Mouse (Mus musculus): ENCODE measurements at regions not wholly inside any gene's neighbourhood (a gene's known extent, or its start where the extent isn't known, plus 50 kb on each side); places are given as distances from the start of the nearest gene placed in this dataset.

DNA sequence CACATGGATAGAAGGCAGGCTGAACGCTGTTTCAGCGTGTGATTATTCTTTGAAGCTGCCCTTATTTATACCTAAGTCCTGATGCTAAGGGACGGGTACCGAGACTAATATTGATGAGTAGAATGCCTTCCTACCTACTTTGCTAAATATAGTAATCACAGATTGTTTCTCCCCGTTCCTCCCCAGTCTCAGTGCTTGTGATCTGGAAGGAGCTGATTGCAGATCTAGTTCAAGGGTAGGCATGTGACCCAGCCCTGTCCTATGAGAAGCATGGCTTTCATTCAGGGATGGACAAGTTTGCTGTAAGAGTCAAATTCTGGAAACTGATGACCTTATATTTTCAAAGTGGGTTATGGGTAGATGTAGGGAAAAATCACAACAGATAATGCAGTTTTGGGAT, 67.7 kb upstream of the Eif4g2 start:
- H3K27me3 ChIP-seq (replicated peaks), result no peaks in the 10 kb centered on the region
- no peak for ATAC-seq (ENCODE audit: insufficient number of reproducible peaks, low FRiP score)

DNA sequence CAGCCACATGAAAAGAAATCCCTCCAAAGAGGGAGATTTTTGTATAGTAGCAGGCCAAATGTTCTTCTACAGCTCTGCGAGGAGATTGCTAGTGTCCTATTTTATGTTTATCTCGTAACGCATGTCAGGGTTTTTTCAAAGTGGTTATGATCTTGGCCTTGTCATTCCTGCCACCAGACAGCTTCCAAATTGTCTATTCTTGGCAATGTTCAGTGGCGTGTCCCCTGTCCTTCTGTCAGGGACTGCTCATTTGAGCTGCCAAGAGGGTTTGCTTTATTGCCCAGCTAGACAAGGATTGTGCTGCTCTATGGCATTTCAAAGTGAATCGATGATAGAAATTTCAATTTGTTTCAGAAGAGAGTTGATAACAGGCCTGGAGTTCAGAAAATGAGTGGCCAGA, 67.3 kb upstream of the Eif4g2 start:
- WGBS, result 49% methylated on average over 5 of the region's 5 CpGs

More for the DNA sequence above, 67.7 kb upstream of the Eif4g2 start:
- Histone ChIP-seq H3K4me3 (no peak overlapping the region), H3K4me1 (replicated peaks) (peaks cover 18% of the 10 kb centered on the region), H3K36me3 (no peaks in the 10 kb centered on the region), H3K4me2 (no peak overlapping the region), H3K9ac (no peak overlapping the region), H3K9me3 (replicated peaks) (no peaks in the 10 kb centered on the region), H3K27ac (ENCODE audit: poor library complexity, severe bottlenecking) (peak overlapping the region; percentile 49)
- WGBS, result 68% methylated on average over 5 of the region's 5 CpGs

DNA sequence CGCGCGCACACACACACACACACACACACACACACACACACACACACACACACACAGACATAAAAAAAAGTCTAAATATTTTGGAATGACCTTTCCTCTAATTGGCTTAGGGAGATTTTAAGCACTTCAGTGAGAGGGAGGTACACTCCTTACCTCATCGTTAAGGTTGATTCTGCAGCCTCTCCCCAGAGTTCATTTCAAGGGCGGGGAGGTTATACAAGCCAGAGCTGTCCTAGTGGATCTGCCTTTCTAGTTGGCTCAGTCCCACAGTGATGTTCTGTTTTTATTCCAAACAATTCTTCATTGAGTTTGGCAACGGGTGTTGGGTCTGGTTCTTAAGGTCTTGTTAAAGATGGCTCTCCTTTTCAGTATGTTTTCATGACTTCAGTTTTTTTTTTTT, 64.8 kb upstream of the Eif4g2 start:
- ATAC-seq (ENCODE audit: insufficient number of reproducible peaks, low FRiP score), result no peak
- H3K27me3 ChIP-seq (replicated peaks), result no peaks in the 10 kb centered on the region
- H3K9ac ChIP-seq, result no peak overlapping the region
- no peak overlapping the region for H3K4me3 ChIP-seq
- no peaks in the 10 kb centered on the region for H3K36me3 ChIP-seq
- 81% methylated on average over 6 of the region's 6 CpGs for WGBS
- peaks cover 18% of the 10 kb centered on the region for H3K4me1 ChIP-seq (replicated peaks)
- no peak overlapping the region for H3K27ac ChIP-seq (ENCODE audit: poor library complexity, severe bottlenecking)
- H3K4me2 ChIP-seq, result no peak overlapping the region
- no peaks in the 10 kb centered on the region for H3K9me3 ChIP-seq (replicated peaks)

More for the DNA sequence above, 67.3 kb upstream of the Eif4g2 start:
- no peak overlapping the region for H3K9ac ChIP-seq
- H3K27ac ChIP-seq (ENCODE audit: poor library complexity, severe bottlenecking), result peak overlapping the region; percentile 49
- no peak for ATAC-seq (ENCODE audit: insufficient number of reproducible peaks, low FRiP score)
- H3K27me3 ChIP-seq (replicated peaks), result no peaks in the 10 kb centered on the region
- H3K4me3 ChIP-seq, result no peak overlapping the region
- H3K4me2 ChIP-seq, result no peak overlapping the region
- no peaks in the 10 kb centered on the region for H3K36me3 ChIP-seq
- H3K4me1 ChIP-seq (replicated peaks), result peaks cover 18% of the 10 kb centered on the region
- no peaks in the 10 kb centered on the region for H3K9me3 ChIP-seq (replicated peaks)

DNA sequence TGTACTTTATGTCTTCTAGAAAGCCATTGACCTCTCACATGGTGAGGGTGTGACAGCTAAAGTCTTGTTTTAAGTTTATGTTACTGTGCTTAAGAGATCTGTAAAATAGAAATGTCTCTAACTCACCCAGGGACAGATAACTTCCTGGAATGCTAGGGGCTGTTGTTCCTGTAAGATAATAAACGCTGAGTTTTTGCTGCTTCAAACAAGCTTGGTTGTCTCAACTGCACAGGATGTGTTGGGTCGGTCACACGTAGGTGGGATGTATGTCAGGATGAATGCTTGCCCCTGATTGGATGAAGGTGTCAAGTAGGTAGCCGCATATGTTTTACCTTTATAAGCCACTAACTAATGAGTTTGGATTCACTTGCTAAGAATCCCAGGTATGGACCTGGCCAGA, 63.8 kb upstream of the Eif4g2 start:
- ATAC-seq (ENCODE audit: insufficient number of reproducible peaks, low FRiP score), result no peak
- Histone ChIP-seq H3K9me3 (replicated peaks) (no peaks in the 10 kb centered on the region), H3K4me2 (no peak overlapping the region), H3K36me3 (no peaks in the 10 kb centered on the region), H3K4me1 (replicated peaks) (peaks cover 21% of the 10 kb centered on the region), H3K27ac (ENCODE audit: poor library complexity, severe bottlenecking) (no peak overlapping the region), H3K9ac (no peak overlapping the region), H3K27me3 (replicated peaks) (no peaks in the 10 kb centered on the region), H3K4me3 (no peak overlapping the region)
- WGBS, result 65% methylated on average over 4 of the region's 4 CpGs

DNA sequence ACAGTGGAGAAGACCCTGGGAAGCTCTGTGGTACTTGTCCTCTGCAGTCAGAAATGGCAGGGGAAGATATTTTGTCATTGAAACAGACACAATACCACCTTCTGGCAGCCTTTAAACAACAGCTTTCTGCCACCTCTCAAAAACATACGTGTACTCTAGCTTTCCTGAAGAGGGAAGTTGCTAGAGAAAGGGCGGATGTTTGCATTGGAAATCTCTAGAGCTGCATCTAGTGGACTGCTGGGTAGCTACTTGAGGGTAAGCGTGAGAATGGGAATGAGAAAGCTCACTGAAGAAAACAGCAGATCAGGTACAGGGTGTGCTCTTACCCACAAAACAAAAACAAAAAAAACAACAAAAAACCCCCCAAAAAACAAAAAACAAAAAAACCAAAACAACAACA, 61.4 kb upstream of the Eif4g2 start:
- 61% methylated on average over 3 of the region's 3 CpGs for WGBS
- H3K36me3 ChIP-seq, result no peaks in the 10 kb centered on the region
- H3K9ac ChIP-seq, result no peak overlapping the region
- H3K4me3 ChIP-seq, result no peak overlapping the region
- no peaks in the 10 kb centered on the region for H3K9me3 ChIP-seq (replicated peaks)
- no peak overlapping the region for H3K4me2 ChIP-seq
- H3K27me3 ChIP-seq (replicated peaks), result no peaks in the 10 kb centered on the region
- no peak for ATAC-seq (ENCODE audit: insufficient number of reproducible peaks, low FRiP score)
- peaks cover 18% of the 10 kb centered on the region for H3K4me1 ChIP-seq (replicated peaks)
- no peak overlapping the region for H3K27ac ChIP-seq (ENCODE audit: poor library complexity, severe bottlenecking)

DNA sequence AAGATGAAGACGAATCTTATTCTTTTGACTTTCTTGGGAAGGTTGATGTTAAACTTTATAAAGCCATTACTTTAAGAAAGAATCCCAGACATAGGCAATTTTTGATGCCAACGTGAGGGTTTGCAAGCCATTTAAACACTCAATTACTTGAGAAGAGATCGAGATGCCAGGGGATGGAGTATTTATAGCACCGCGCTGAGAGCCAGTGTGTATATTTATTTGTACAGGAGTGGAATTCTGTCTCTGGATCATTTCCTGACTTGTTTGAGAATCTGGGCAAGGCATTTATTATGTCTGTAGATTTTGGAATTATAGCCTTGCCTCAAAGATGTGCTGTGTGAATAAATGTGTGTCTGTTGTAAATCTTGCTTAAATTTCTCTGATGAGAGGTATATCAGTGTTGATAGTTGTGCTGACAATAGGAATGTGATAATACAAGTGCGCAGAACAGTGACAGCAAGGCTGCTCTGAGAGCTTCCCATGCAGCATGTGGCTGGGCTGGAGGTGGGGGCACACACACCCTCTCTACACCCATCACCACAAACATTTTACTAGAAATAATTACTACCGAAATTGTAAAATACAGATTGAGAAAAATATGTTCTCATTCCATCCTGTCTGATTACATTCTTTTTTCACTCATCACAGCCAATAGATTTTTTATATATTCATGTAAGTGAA, 58.6 kb upstream of the Eif4g2 start:
- Histone ChIP-seq H3K4me2 (no peak overlapping the region), H3K36me3 (no peaks in the 10 kb centered on the region), H3K4me3 (no peak overlapping the region), H3K4me1 (replicated peaks) (peaks cover 18% of the 10 kb centered on the region), H3K9me3 (replicated peaks) (no peaks in the 10 kb centered on the region), H3K27ac (ENCODE audit: poor library complexity, severe bottlenecking) (peak overlapping the region; percentile 21; the same call in 1 of the 2 replicates), H3K27me3 (replicated peaks) (no peaks in the 10 kb centered on the region), H3K9ac (no peak overlapping the region)
- 35% methylated on average over 7 of the region's 7 CpGs for WGBS
- ATAC-seq (ENCODE audit: insufficient number of reproducible peaks, low FRiP score), result no peak

DNA sequence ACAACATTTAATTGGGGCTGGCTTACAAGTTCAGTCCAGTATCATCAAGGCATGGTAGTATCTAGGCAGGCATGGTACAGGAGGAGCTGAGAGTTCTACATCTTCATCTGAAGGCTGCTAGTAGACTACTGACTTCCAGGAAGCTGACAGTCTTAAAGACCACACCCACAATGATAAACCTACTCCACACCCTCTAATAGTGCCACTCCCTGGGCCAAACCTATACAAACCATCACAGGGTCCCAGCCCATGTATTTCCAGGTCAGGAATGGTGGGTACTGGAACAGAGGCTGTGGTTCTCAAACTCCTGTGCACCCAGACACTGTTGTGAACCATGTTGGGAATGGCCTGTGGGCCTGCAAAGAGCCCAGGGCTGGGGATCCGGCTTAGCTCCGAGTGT, 55.2 kb upstream of the Eif4g2 start:
- Histone ChIP-seq H3K9ac (no peak overlapping the region), H3K4me1 (replicated peaks) (peaks cover 36% of the 10 kb centered on the region), H3K4me3 (no peak overlapping the region), H3K4me2 (no peak overlapping the region), H3K27me3 (replicated peaks) (no peaks in the 10 kb centered on the region), H3K36me3 (no peaks in the 10 kb centered on the region), H3K27ac (ENCODE audit: poor library complexity, severe bottlenecking) (no peak overlapping the region), H3K9me3 (replicated peaks) (no peaks in the 10 kb centered on the region)
- peak; percentile 66 for ATAC-seq (ENCODE audit: insufficient number of reproducible peaks, low FRiP score)
- 87% methylated on average over 2 of the region's 2 CpGs for WGBS

DNA sequence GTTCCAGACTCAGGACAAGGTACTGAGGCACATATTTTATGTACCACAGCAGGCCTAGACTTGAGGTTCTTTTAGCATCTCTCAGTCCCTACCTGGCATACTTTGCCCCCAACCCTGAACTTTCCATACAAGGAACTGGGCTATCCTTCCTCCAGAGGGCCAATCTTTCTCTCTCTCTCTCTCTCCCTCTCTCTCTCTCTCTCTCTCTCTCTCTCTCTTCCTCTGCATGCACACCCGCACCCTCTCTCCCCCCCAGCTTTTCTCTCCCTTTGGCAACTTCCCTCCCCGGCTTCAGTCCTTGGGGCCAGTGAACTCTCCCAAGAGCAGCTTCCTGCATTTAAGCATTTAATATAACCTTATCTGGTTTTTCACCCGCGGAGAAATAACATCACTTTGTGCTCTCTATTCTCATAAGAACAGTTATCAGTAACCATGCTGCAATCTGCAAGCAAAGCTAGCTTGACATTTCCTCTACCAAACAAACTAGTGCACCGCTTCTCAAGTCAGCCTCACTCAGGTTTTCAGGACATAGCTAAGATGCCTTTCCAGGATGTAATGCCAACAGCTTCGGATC, 53.3 kb upstream of the Eif4g2 start:
- Histone ChIP-seq H3K9me3 (replicated peaks) (no peaks in the 10 kb centered on the region), H3K36me3 (no peaks in the 10 kb centered on the region), H3K4me2 (peak overlapping the region; percentile 25), H3K4me3 (no peak overlapping the region), H3K27ac (ENCODE audit: poor library complexity, severe bottlenecking) (peak overlapping the region; percentile 9; the same call in 1 of the 2 replicates), H3K9ac (no peak overlapping the region), H3K27me3 (replicated peaks) (no peaks in the 10 kb centered on the region), H3K4me1 (replicated peaks) (peaks cover 28% of the 10 kb centered on the region)
- ATAC-seq (ENCODE audit: insufficient number of reproducible peaks, low FRiP score), result no peak; the same call in 1 of the 2 replicates
- WGBS, result 25% methylated on average over 6 of the region's 6 CpGs

DNA sequence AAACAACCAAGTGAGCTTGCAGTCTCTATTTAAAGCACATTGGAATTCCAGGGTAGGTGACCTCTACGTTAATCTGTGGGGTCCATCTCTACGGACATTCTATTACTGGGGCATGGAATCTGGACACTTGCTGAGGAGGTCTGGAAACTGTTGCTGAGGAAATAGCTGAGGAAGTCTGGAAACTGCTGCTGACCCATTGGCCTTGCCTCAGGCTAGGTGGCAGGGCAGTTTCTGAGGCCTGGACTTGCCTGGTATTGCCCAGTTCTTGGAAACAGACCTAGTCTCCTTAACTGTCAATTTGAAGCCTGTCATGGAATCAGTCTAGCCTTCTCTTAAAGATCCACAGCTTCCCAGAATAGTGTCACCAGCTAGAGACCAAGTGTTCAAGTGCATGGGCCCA, 51.7 kb upstream of the Eif4g2 start:
- peaks cover 24% of the 10 kb centered on the region for H3K4me1 ChIP-seq (replicated peaks)
- no peaks in the 10 kb centered on the region for H3K9me3 ChIP-seq (replicated peaks)
- no peak overlapping the region for H3K27ac ChIP-seq (ENCODE audit: poor library complexity, severe bottlenecking)
- no peak overlapping the region for H3K4me2 ChIP-seq
- 54% methylated on average over 2 of the region's 2 CpGs for WGBS
- no peak overlapping the region for H3K4me3 ChIP-seq
- H3K9ac ChIP-seq, result no peak overlapping the region
- no peaks in the 10 kb centered on the region for H3K36me3 ChIP-seq
- no peaks in the 10 kb centered on the region for H3K27me3 ChIP-seq (replicated peaks)
- ATAC-seq (ENCODE audit: insufficient number of reproducible peaks, low FRiP score), result no peak
